Mouse (Mus musculus): ENCODE measurements at regions not wholly inside any gene's neighbourhood (a gene's known extent, or its start where the extent isn't known, plus 50 kb on each side); places are given as distances from the start of the nearest gene placed in this dataset.

DNA sequence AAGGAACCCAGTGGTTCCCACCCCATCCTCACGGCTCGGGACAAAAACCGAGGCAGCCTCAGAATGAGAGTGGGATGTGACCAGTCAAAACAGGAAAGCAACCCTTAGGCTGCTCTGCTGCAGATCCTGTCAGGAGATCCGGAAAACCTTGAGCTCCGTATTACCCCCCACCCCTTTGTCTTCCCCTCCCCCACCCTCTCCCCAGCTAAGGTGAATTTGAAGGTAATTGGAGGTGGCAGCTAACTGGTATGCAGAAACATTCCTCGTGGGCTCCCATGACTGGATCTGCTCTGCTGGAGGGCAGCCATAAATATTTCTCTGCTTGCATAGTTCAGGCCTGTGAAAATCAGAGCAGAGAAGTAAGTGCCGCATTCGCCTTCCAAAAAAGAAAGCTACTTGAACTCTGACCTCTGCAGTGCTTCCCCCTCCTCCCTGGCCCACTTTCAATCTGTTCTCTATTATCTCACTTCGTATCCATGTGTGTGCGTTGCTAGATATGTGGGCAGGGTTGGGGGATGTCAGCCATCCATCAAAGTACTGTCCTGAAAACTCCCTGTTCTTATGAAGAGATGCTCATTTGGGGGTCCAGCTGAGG, 82.9 kb upstream of the Spin1 start:
- TF ChIP-seq GATA1 (IDR thresholded peaks at IDR 0.05; ENCODE audit: borderline replicate concordance, low read length) (no peak), FLI1 (IDR thresholded peaks at IDR 0.05; ENCODE audit: low read length) (no peak)
